Mouse (Mus musculus) liver, embryonic 14 days (tissue): ENCODE measurements around the gene Ism1. TPM values are rescaled to one million over a fixed set of nuclear protein-coding genes. Genes with fewer than 3 reads are reported as not detected.

Source experiments
- polyA plus RNA-seq: library from polyadenylated mRNA; depleted of rRNA; stranded (reverse); fragments of >200 nt; gene quantifications from 2 replicates; pipeline ENCODE4 v1.2.3, GENCODE M21; 2012; rRNA removed

Gene Ism1
- polyA plus RNA-seq: 0.02 TPM in 2 replicates

GRCm38 (mm10) chr2:139677809-139678274 is at the start of gene Ism1:
Gene Ism1 (plus strand): TSS chr2:139678178.

Other genes starting within 250 kb of the Ism1 start
- 0.01 TPM in 1 of 2 replicates, not detected in the other for gene Sptlc3, start 184.3 kb upstream of the Ism1 start, polyA plus RNA-seq